Mouse (Mus musculus): ENCODE data around the gene Zdhhc4.

Zdhhc4 gene

DNA sequence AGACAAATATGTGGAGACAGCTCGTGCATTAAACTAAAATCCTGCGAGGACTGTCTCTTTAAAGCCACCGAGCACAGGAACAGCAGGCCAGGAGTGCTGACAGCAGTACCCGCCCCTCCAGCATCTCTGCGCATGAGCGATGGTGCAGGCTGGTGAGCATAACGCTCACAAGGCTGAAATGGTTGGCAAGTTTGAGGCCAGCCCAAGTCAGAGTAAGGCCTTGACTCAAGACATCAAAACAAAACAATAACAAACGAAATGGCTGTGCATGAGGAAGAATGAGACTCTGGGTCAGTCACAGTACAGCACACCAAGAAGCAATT is 11.8 kb downstream of the Zdhhc4 start:
- no peak for DNase-seq

DNA sequence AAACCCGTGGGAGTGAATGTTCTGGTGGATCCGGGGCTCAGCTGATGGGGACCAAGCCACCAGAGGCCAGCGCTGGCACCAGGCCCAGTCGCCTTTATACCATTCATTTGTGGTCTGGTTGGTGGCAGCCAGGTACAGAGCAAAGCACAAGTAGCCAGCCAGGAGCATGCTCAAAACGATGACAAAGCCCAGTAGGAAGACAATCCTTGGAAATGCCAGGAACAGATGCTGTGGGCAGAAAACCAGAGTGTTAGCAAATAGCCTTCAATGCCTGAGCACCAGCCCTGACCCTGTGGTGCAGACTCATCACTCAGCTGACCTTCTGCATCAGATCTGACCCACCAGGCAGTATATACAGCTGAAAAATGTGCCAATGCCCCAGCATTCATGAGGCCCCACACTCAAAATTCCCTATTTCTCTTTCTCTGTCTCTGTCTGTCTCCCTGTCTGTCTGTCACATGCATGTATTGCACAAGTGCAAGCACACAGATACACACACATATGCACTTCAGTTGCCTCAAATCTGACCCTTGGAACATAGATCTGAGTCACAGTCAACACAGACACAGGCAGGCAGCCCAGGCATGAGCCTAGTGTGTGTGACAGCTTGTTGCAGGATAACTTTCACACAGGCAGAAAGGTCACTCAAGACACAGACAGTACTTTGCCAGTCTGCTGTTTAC is 12.3 kb downstream of the Zdhhc4 start:
- DNase-seq: no peak

DNA sequence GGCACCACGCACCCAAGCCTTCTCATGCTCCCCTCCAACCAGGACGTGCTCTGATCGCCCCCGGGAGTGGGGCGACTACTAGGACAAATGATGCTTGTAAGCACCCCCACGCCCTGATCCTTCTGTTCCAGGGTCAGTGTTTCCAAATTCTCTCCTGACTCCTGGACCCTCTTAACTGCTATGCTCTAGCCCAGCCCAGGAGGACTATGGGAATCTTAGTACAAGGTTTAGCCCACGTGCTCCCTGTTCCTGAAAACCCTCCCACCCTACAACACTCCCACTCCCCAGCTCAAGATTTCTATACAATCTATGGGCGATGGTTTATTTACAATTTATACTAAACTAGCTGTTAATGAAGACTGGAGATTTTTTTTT is 13.6 kb downstream of the Zdhhc4 start:
- no peak for DNase-seq

- peak; percentile 90 for DNase-seq
These were observed 14.1 kb downstream of the Zdhhc4 start, which contains the start of gene E130309D02Rik for GRCm38 (mm10) chr5:143314730-143315513. Gene E130309D02Rik (minus strand): TSS chr5:143315360.

- no peak for DNase-seq
These were observed 14.8 kb downstream of the Zdhhc4 start for GRCm38 (mm10) chr5:143314183-143314729.

GRCm38 (mm10) chr5:143311886-143312285 is 17.2 kb downstream of the Zdhhc4 start:
- DNase-seq: peak; percentile 67

DNA sequence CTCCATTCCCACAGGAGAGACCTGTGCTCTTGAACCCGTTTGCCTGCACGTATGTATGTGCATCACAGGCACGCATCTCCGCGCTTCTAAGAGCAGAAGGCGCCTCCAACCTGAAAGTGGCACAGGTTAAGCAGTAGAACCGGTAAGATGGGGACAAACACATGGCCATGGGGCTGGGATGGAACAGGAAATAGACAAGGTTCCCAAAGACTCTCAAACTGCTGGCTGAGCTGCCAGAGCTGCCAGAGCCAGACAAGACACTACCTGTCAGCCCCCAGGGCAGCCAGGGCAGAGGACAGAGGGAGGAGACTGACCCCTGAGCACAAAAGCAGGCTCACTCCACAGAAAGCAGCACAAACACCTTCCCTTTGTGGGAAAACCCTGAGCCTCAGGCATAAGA is 19.1 kb downstream of the Zdhhc4 start:
- DNase-seq: no peak

DNA sequence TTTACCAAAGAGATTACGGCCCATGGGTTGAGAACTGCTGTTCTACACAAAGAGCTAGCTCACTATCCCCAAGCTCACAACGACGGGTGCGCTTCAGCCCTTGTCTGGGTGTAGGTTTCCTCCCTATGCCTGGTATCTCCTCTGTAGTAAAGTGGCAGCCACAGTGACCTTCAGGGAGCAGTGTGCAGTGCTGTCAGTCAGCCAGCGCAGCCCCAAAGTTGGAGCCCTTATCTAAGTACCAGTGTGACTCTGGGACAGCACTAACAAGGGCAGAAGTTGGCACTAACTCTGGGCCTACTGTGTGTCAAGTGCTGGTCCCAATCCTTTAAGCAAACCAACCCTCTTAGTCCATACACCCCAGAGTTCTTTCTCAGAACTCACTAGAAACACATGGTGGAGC is 20.2 kb downstream of the Zdhhc4 start:
- DNase-seq: no peak

- DNase-seq: no peak
These were observed 24.8 kb downstream of the Zdhhc4 start for GRCm38 (mm10) chr5:143304251-143304650.

- no peak for DNase-seq
These were observed 27.8 kb downstream of the Zdhhc4 start for GRCm38 (mm10) chr5:143301296-143301695.

DNA sequence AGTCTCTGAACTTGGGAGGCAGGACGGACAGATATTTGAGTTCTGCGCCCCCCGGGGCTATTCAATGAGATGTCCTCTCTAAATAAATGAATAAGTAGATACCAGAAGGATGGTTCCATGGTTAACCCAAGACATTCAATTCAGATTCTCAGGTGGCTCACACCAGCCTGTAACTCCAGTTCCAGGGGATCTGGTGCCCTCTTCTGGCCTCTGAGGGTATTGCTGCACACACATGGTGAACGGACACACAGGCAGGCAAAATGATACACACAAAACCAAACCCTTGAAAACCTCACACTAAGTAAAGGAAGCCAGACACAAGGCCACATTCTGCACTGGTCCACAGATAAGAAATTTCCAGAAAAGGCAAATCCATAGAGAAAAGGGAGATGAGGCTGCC is 29.4 kb downstream of the Zdhhc4 start:
- peak; percentile 36 for DNase-seq

DNA sequence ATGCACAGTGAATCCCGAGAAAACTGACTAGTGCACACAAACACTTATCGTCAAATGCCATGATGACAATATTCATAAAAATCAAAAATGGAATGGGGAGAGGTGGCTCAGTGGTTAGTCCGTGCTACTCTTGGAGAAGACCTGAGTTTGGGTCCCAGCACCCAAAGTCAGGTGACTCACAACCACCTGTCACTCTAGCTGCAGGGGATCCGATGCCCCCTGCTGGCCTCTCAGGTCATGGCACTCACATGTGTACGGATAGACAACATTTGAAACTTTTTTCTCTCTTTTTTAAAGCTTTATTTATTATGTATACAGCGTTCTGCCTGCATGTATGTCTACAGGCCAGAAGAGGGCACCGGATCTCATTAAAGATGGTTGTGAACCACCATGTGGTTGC is 30.7 kb downstream of the Zdhhc4 start:
- DNase-seq: no peak

DNA sequence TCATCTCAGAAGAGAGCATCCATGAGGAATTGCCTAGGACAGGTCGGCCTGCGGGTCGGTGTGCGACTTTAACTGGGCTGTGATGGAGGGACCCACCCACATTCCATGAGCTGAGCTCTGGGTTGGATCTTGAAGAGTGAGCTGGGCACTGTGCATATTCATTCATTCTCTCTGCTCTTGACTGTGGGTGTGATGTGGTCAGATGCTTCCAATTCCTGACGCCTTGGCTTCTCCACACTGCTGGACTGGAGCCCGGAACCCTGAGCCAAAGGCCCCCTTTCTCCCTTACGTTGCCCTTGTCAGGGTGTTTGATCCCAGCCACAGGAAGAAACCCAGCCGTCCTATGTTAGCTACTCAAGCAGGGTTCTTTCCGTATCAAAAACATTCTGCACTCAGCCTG is 31.1 kb downstream of the Zdhhc4 start:
- no peak for DNase-seq

- DNase-seq: no peak
These were observed 33.7 kb downstream of the Zdhhc4 start for GRCm38 (mm10) chr5:143295330-143295729.

DNA sequence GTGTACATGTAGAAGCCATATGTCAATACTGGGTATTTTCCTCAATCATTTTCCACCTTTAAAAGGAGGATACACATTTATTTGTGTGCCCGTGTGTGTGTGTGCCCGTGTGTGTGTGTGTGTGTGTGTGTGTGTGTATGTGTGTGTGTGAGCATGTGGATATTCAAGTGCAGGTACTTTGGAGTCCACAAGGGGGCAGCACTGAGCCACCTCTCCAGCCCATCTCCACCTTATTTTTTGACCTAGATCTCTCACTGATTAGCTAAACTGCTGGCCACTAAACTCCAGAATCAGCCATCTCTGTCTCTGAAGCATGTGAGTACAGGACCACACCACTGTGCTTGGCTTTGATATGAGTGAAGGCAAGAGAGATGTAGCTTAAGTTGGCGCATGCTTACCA is 34.2 kb downstream of the Zdhhc4 start:
- DNase-seq: no peak

DNA sequence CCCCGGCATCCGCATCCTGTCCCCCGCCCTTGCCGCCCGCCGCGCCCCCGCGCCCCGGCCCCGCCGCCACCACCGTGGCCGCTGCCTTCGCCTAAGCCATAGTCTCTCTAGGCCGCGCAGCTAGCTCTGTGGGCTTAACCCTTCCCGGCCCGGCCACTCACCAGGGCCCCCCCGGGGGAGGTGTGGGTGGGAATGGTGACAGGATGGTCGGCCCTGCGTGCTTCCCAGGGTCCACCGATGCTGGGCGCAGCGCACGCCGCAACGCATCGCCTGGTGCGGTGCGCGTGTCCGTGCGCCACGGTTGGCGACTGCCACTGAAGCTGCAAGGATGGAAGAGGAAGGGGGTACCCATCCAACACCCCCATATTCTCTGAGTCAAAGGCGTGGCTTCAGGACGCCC is 35.7 kb downstream of the Zdhhc4 start, which contains the start of gene Zfp853:
Gene Zfp853 (minus strand): TSS at position 220 of the 400 bp plus-strand sequence.
- DNase-seq: no peak

- DNase-seq: no peak
These were observed 36.2 kb downstream of the Zdhhc4 start for GRCm38 (mm10) chr5:143292879-143293278.

DNA sequence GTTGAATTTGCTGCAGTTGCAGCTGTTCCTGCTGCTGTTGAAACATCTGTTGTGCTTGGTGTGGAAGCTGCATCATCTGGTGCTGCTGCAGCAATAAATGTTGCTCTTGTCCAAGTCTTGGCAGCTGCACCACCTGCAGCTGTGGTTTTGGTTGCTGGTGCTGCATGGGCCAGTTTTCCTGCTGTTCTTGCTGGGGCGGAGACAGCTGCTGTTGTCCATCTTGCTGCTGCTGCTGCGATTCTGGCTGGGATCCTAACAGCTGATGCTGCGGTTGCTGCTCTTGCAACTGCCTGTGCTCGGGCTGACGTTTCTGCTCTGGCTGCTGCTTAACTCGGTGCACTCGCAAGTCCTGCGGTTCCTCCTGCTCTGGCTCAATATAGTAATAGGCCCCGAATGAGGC is 39.8 kb downstream of the Zdhhc4 start:
- DNase-seq: no peak

- DNase-seq: no peak
These were observed 40.6 kb downstream of the Zdhhc4 start for GRCm38 (mm10) chr5:143288378-143288911.

- no peak for DNase-seq
These were observed 41.2 kb downstream of the Zdhhc4 start for GRCm38 (mm10) chr5:143287774-143288328.

GRCm38 (mm10) chr5:143284762-143285161 is 44.3 kb downstream of the Zdhhc4 start:
- no peak for DNase-seq

- no peak for DNase-seq
These were observed 49.8 kb downstream of the Zdhhc4 start for GRCm38 (mm10) chr5:143279247-143279646.

DNA sequence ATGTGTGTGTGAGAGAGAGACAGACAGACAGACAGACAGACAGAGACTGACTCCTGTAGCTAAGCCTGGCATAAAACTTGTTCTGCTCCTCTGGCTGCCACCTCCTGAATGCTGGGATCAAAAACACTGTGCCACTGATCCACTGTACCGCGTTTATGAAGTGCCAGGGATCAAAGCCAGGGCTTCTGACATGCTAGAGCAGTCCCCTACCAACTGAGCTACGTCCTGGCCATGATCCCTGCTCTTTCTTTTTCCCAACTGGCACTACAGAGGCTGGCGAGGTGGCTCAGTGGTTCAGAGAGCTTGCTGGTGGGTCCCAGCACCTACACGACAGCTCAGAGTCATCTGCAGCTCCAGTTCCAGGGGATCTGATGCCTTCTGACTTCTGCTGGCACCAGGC is 53.3 kb downstream of the Zdhhc4 start:
- DNase-seq: no peak
